Mouse (Mus musculus) midbrain, embryonic 16.5 days (tissue): ENCODE data around the gene Zfp142. TPM values are rescaled to one million over a fixed set of nuclear protein-coding genes. Genes with fewer than 3 reads are reported as not detected.
A peak's percentile ranks its signal among the peaks of the same experiment; 100 is the strongest.

Experiments used
- ATAC-seq: fragments of 200-750 bp; cut with Nextera tagmentation; 2 replicates; pipeline ENCODE4 v1.8.0; 2017; ENCODE audit warnings: moderate TSS enrichment
- H3K27ac ChIP-seq: fragments of 300-500 bp; sonication (generic); 2 replicates; pipeline ENCODE4 v1.5.1; 2014; ENCODE audit warnings: mild to moderate bottlenecking, low read length, mixed read lengths
- H3K27me3 ChIP-seq: fragments of 300-500 bp; sonication (generic); 2 replicates; pipeline ENCODE4 v1.6.1; 2014; ENCODE audit warnings: low read depth, low read length, mixed read lengths; ENCODE audit not compliant: control insufficient read depth, insufficient read depth
- H3K36me3 ChIP-seq: fragments of 300-500 bp; sonication (generic); 2 replicates; pipeline ENCODE4 v1.6.1; 2014; ENCODE audit warnings: mild to moderate bottlenecking, low read length, moderate library complexity, mixed read lengths; ENCODE audit not compliant: control insufficient read depth, insufficient read depth
- H3K4me1 ChIP-seq: fragments of 300-500 bp; sonication (generic); 2 replicates; pipeline ENCODE4 v1.6.1; 2014; ENCODE audit warnings: mild to moderate bottlenecking, low read length, mixed read lengths; ENCODE audit not compliant: control insufficient read depth, insufficient read depth
- H3K4me2 ChIP-seq: fragments of 300-500 bp; sonication (generic); 2 replicates; pipeline ENCODE4 v1.6.1; 2014; ENCODE audit warnings: mild to moderate bottlenecking, low read length, mixed read lengths
- H3K4me3 ChIP-seq: fragments of 300-500 bp; sonication (generic); 2 replicates; pipeline ENCODE4 v1.5.1; 2014; ENCODE audit warnings: low read depth, mild to moderate bottlenecking, low read length, moderate library complexity, mixed read lengths
- H3K9ac ChIP-seq: fragments of 300-500 bp; sonication (generic); 2 replicates; pipeline ENCODE4 v1.6.1; 2014; ENCODE audit warnings: low read depth, low read length, mixed read lengths
- H3K9me3 ChIP-seq: fragments of 300-500 bp; sonication (generic); replicated peaks from 2 replicates; pipeline ENCODE4 v1.6.1; 2014; ENCODE audit warnings: mild to moderate bottlenecking, low read length, mixed read lengths; ENCODE audit not compliant: control insufficient read depth, poor library complexity, severe bottlenecking
- WGBS: fragments of 180-500 bp; shearing (Covaris S2); extraction: QIAGEN DNeasy Blood & Tissue Kit; methylation state at CpG from one replicate; pipeline ENCODE4 v1.1.7; 2014; 5-methylcytosine and 5-hydroxymethylcytosine counted together
- polyA plus RNA-seq: library from polyadenylated mRNA; unstranded; fragments of >200 nt; fragmentation: Nextera tagmentation; extraction: Ambion mirVana; gene quantifications from 2 replicates; pipeline ENCODE4 v1.2.1, GENCODE M21; 2015

The Zfp142 gene
- 7.6 and 8.8 TPM in 2 replicates for polyA plus RNA-seq

DNA sequence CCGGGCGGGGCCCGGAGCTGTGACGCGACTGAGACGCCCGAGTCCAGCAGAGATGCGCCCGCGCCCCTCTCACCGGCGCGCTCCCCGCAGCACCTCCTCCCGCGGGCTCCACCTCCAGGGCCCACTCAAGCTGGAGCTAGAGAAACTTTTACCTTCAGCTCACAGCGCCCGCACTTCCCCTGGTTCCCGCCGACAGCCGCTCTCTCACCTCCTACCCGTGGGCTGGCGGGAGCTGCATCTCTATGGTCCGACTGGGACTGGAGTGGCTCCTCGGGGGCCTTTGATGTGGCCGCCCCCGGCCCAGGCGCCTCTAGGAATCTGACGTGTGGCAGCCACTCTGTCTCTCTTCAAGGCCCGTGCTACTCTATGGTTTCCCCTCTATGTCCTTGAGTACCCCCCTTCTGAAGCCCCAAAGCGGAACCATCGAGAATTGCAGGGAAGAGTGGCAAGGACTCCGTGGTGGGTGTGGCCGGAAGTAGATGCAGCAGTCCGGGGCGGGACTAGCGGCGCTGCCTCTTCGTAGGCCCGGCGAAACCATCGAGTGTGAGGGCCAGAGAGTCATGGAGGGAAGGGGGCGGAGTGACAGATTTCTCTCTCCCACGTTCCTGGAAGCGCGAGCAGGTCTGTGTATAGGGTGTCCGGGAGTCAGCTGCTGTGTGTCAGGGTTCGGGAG lies at the start of gene Zfp142, which contains the start of gene Bcs1l:
Gene Zfp142 (minus strand): TSS at position 474 of the 673 bp plus-strand sequence.
Gene Bcs1l (plus strand): TSS at position 517 of the 673 bp plus-strand sequence.
- under 1% methylated on average over 47 of the region's 48 CpGs for WGBS
- H3K27me3 ChIP-seq: no peaks in the 10 kb centered on the region
- H3K36me3 ChIP-seq: peaks cover 14% of the 10 kb centered on the region
- peak within 1 kb of the TSS; percentile 80 for H3K9ac ChIP-seq
- peak within 1 kb of the TSS; percentile 76 for H3K4me3 ChIP-seq
- peak within 1 kb of the TSS; percentile 86 for H3K27ac ChIP-seq
- no peaks in the 10 kb centered on the region for H3K9me3 ChIP-seq
- peak; percentile 100 for ATAC-seq
- peak within 1 kb of the TSS; percentile 90 for H3K4me2 ChIP-seq
- peaks cover 33% of the 10 kb centered on the region for H3K4me1 ChIP-seq

GRCm38 (mm10) chr1:74632734-74633133 lies 44.7 kb upstream of the Zfp142 start:
- Histone ChIP-seq H3K9ac (no peak overlapping the region), H3K4me2 (no peak overlapping the region), H3K36me3 (peaks cover 21% of the 10 kb centered on the region), H3K27me3 (no peaks in the 10 kb centered on the region), H3K9me3 (no peaks in the 10 kb centered on the region), H3K27ac (no peak overlapping the region), H3K4me3 (no peak overlapping the region), H3K4me1 (no peaks in the 10 kb centered on the region)
- ATAC-seq: no peak
- 87% methylated on average over 4 of the region's 4 CpGs for WGBS

DNA sequence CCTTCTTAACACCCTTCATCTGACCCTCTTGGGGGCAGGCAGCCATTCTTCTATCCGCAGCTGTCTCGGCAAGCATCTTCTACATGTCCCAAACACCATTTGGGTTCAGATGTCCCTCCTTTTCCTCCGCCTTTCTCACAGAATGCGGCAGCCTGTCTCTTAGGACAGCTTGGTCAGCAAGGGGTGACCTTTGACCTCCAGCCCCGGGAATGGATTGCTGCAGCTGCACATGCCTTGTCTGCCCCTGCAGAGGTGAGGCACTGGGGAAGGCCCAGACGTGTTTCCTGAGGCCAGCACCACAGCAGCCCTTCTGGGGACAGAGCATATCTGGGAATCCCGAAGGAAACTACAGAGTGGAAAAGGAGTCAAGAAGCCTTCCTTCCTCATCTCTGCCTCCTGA lies 40.0 kb upstream of the Zfp142 start:
- no peaks in the 10 kb centered on the region for H3K27me3 ChIP-seq
- H3K9ac ChIP-seq: no peak overlapping the region
- H3K4me1 ChIP-seq: no peaks in the 10 kb centered on the region
- H3K4me2 ChIP-seq: no peak overlapping the region
- H3K36me3 ChIP-seq: peaks cover 23% of the 10 kb centered on the region; the same call in 1 of the 2 replicates
- 39% methylated on average over 7 of the region's 7 CpGs for WGBS
- H3K4me3 ChIP-seq: no peak overlapping the region
- ATAC-seq: no peak
- H3K9me3 ChIP-seq: no peaks in the 10 kb centered on the region
- no peak overlapping the region for H3K27ac ChIP-seq

- H3K4me1 ChIP-seq: no peaks in the 10 kb centered on the region
These were observed 38.0 kb upstream of the Zfp142 start for GRCm38 (mm10) chr1:74626076-74626475.

GRCm38 (mm10) chr1:74624183-74624582 lies 36.1 kb upstream of the Zfp142 start:
- H3K4me2 ChIP-seq: no peak overlapping the region
- H3K36me3 ChIP-seq: peaks cover 27% of the 10 kb centered on the region
- no peak overlapping the region for H3K4me3 ChIP-seq
- no peak overlapping the region for H3K9ac ChIP-seq
- 97% methylated on average over 1 of the region's 1 CpGs for WGBS
- no peaks in the 10 kb centered on the region for H3K9me3 ChIP-seq
- ATAC-seq: no peak
- H3K27me3 ChIP-seq: no peaks in the 10 kb centered on the region
- no peaks in the 10 kb centered on the region for H3K4me1 ChIP-seq
- no peak overlapping the region for H3K27ac ChIP-seq

More at GRCm38 (mm10) chr1:74626076-74626475, 38.0 kb upstream of the Zfp142 start:
- ATAC-seq: no peak
- Histone ChIP-seq H3K4me3 (no peak overlapping the region), H3K9ac (no peak overlapping the region), H3K4me2 (no peak overlapping the region), H3K9me3 (no peaks in the 10 kb centered on the region), H3K27ac (no peak overlapping the region), H3K36me3 (peaks cover 30% of the 10 kb centered on the region), H3K27me3 (no peaks in the 10 kb centered on the region)
- WGBS: 89% methylated on average over 4 of the region's 4 CpGs

- Histone ChIP-seq H3K4me1 (peaks cover 14% of the 10 kb centered on the region), H3K27ac (peak within 1 kb of the TSS; percentile 76), H3K9me3 (no peaks in the 10 kb centered on the region), H3K4me2 (peak within 1 kb of the TSS; percentile 94), H3K36me3 (peaks cover 15% of the 10 kb centered on the region), H3K9ac (peak within 1 kb of the TSS; percentile 92), H3K27me3 (no peaks in the 10 kb centered on the region), H3K4me3 (peak within 1 kb of the TSS; percentile 94)
- peak; percentile 93 for ATAC-seq
- WGBS: 8% methylated on average over 25 of the region's 25 CpGs
These were observed 13.4 kb upstream of the Zfp142 start, which contains the start of the genes Rnf25 and Stk36 for GRCm38 (mm10) chr1:74601267-74601962. Gene Rnf25, minus strand, starts transcription at chr1:74601397. Gene Stk36, plus strand, starts transcription at chr1:74601445.

GRCm38 (mm10) chr1:74600501-74601266 lies 12.6 kb upstream of the Zfp142 start:
- Histone ChIP-seq H3K4me1 (peaks cover 14% of the 10 kb centered on the region), H3K9me3 (no peaks in the 10 kb centered on the region), H3K4me3 (peak overlapping the region; percentile 94), H3K27me3 (no peaks in the 10 kb centered on the region), H3K9ac (peak overlapping the region; percentile 92), H3K27ac (peak overlapping the region; percentile 76), H3K36me3 (peaks cover 17% of the 10 kb centered on the region), H3K4me2 (peak overlapping the region; percentile 94)
- WGBS: 9% methylated on average over 26 of the region's 26 CpGs
- ATAC-seq: peak; percentile 86

DNA sequence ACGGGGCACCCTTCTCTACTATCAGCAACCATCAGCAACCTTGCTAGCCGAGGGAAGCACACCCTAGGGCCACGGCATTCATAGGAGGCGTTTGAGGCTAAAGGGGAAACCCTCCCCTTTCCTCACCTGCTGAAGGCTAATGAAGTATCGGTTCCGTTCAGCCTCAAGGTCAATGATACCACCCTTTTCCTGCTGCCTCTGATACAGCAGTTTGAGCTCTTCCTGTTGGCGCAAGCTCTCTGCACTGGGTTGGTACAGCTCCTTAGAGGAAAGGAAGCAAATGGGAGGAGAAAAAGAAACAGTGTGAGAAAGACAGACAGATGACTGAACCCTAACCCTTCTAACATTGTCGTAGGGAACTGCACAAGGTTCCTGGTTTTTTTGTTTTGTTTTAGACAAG lies 6.4 kb upstream of the Zfp142 start:
- ATAC-seq: no peak
- WGBS: 92% methylated on average over 8 of the region's 8 CpGs
- H3K36me3 ChIP-seq: peaks cover 40% of the 10 kb centered on the region

More for the DNA sequence above, 6.4 kb upstream of the Zfp142 start:
- H3K9me3 ChIP-seq: no peaks in the 10 kb centered on the region
- no peak overlapping the region for H3K9ac ChIP-seq
- H3K4me1 ChIP-seq: no peaks in the 10 kb centered on the region; the same call in 1 of the 2 replicates
- H3K4me2 ChIP-seq: no peak overlapping the region
- no peak overlapping the region for H3K27ac ChIP-seq
- no peaks in the 10 kb centered on the region for H3K27me3 ChIP-seq
- no peak overlapping the region for H3K4me3 ChIP-seq
